Mouse (Mus musculus) heart, adult 2 months (tissue): ENCODE measurements around the gene Chid1. TPM values are rescaled to one million over a fixed set of nuclear protein-coding genes. Genes with fewer than 3 reads are reported as not detected.

ENCODE experiments used
- DNase-seq, 2 experiments: peaks; one replicate each; pipeline ENCODE4 v3.0.0; 2021
- H3K27ac ChIP-seq: fragments of 200-600 bp; 2 replicates; pipeline ENCODE4 v1.8.1; 2022
- H3K27me3 ChIP-seq: fragments of 200-500 bp; 2 replicates; pipeline ENCODE4 v1.6.1; 2012; ENCODE audit warnings: mild to moderate bottlenecking, low read length, inconsistent platforms, mixed read lengths; ENCODE audit not compliant: control insufficient read depth, insufficient read depth
- H3K36me3 ChIP-seq: fragments of 200-500 bp; 2 replicates; pipeline ENCODE4 v1.6.1; 2012; ENCODE audit warnings: low read length, inconsistent platforms; ENCODE audit not compliant: control insufficient read depth, insufficient read depth
- H3K4me1 ChIP-seq: fragments of 200-500 bp; 2 replicates; pipeline ENCODE4 v1.6.1; 2011; ENCODE audit warnings: low read length; ENCODE audit not compliant: control insufficient read depth, insufficient read depth
- H3K4me3 ChIP-seq: fragments of 200-600 bp; 2 replicates; pipeline ENCODE4 v1.8.1; 2022
- H3K79me2 ChIP-seq: fragments of 200-500 bp; replicated peaks from 2 replicates; pipeline ENCODE4 v1.6.1; 2012; ENCODE audit warnings: mild to moderate bottlenecking, inconsistent platforms, low read length, moderate library complexity, mixed read lengths; ENCODE audit not compliant: control insufficient read depth, insufficient read depth
- H3K9ac ChIP-seq: fragments of 200-500 bp; 2 replicates; pipeline ENCODE4 v1.6.1; 2012; ENCODE audit warnings: low read depth, mild to moderate bottlenecking, control low read depth, inconsistent platforms, low read length, mixed read lengths
- CTCF ChIP-seq: fragments of 200-600 bp; IDR thresholded peaks from 2 replicates; pipeline ENCODE4 v1.8.1; 2022; ENCODE audit warnings: antibody characterized with exemption, mild to moderate bottlenecking, moderate library complexity
- EP300 ChIP-seq: fragments of 200-500 bp; IDR thresholded peaks from 2 replicates; pipeline ENCODE4 v1.6.1; 2011; ENCODE audit warnings: low read depth, low read length, control low read depth; ENCODE audit not compliant: insufficient read depth
- POLR2A ChIP-seq: fragments of 200-500 bp; IDR thresholded peaks from 2 replicates; pipeline ENCODE4 v1.6.1; 2011; ENCODE audit warnings: mild to moderate bottlenecking, low read depth, low read length, control low read depth; ENCODE audit not compliant: insufficient read depth
- WGBS: fragments of 180-500 bp; shearing (Covaris S2); methylation state at CpG from one replicate; pipeline ENCODE4 v1.1.7; 2018; 5-methylcytosine and 5-hydroxymethylcytosine counted together
- intact Hi-C: fragments of 180-260 bp; cut with DNase I; formaldehyde crosslinking; loops from one replicate; pipeline ENCODE4 v1.15.1; 2025
- polyA plus RNA-seq: library from polyadenylated mRNA; depleted of rRNA; stranded (reverse); fragments of >200 nt; gene quantifications from 2 replicates; pipeline ENCODE4 v1.2.3, GENCODE M21; 2012
- total RNA-seq, 2 experiments: library from RNA; stranded (reverse); gene quantifications; 2 replicates each; pipeline ENCODE4 v1.2.3; 2021

Chid1 gene
- total and polyA plus RNA-seq, 3 experiments = 20.2 to 52.7 (median 45.9) TPM

- Histone ChIP-seq H3K79me2 (0 out of 2 replicates have a peak, but pooled peaks cover 2% of the 10 kb centered on the region), H3K4me1 (peaks cover 25% of the 10 kb centered on the region), H3K27ac (no peak overlapping the region), H3K4me3 (peak overlapping the region; percentile 48), H3K36me3 (no peaks in the 10 kb centered on the region), H3K9ac (peak overlapping the region; percentile 24; the same call in 1 of the 2 replicates), H3K27me3 (no peaks in the 10 kb centered on the region)
- intact Hi-C loops = loop anchor here (5.0 kb wide), 1 partner anchor 130 kb away; no protein-coding TSS in a partner anchor
- no peak for TF ChIP-seq POLR2A
- TF ChIP-seq EP300 = no peak
- 42% methylated on average over 11 of the region's 11 CpGs for WGBS
- DNase-seq = no peak
Observed at GRCm38 (mm10) chr7:141482531-141483024, 57.1 kb downstream of the Chid1 start.

DNA sequence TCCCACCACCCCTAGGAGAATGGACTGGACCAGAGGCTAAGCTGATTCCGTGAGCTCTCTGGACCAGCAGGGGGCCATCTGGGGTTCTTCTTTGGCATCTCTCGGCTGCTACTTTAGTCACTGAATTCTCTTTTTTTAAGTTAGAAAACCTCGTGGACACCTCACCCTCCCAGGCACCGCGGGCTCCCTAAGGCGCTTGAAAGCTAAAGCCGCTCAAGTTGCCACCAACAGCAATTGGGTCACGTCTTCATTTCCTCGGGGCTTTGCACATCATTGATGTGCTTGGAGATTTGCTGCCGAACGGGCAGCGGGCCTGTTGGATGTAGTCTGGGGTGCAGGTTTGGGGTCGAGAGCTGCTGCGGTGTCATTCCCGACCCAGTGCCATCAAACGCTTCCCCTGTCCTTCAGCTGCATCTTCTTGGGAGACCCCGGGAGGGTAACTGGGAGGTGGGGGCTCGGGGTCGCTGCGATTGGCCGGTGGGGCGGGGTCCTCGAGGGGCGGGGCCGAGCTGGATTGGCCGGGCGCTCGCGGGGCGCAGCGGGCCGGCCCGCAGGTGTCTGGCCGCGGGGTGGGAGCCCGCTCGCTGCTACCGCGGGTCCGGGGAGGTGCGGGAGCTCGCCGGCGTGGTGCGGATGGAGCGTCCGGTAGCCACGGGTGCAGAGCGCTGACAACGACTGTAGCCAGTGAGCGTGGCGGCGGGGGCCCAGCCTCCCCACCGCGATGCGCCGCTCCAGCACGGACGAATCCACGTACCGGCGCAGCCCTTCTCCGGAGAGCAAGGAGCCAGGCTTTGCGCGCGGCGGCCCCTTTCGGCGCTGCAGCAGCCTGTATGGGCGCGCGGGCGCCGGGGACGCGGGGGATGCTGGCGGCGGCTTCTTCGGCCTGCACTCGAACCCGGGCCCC is 57.9 kb downstream of the Chid1 start:
- Histone ChIP-seq H3K36me3 (no peaks in the 10 kb centered on the region), H3K4me3 (peak overlapping the region; percentile 48), H3K4me1 (peaks cover 31% of the 10 kb centered on the region), H3K27ac (no peak overlapping the region; the same call in 1 of the 2 replicates), H3K27me3 (no peaks in the 10 kb centered on the region), H3K9ac (peak overlapping the region; percentile 66), H3K79me2 (0 out of 2 replicates have a peak, but pooled peaks cover 2% of the 10 kb centered on the region)
- intact Hi-C loops = loop anchor here (1.0 to 5.0 kb wide), 2 partner anchors 44 to 131 kb away; no protein-coding TSS in a partner anchor
- peak; percentile 60 to 67 for DNase-seq
- 5% methylated on average over 76 of the region's 81 CpGs for WGBS
- TF ChIP-seq CTCF (peak; percentile 69), EP300 (no peak), POLR2A (no peak)

DNA sequence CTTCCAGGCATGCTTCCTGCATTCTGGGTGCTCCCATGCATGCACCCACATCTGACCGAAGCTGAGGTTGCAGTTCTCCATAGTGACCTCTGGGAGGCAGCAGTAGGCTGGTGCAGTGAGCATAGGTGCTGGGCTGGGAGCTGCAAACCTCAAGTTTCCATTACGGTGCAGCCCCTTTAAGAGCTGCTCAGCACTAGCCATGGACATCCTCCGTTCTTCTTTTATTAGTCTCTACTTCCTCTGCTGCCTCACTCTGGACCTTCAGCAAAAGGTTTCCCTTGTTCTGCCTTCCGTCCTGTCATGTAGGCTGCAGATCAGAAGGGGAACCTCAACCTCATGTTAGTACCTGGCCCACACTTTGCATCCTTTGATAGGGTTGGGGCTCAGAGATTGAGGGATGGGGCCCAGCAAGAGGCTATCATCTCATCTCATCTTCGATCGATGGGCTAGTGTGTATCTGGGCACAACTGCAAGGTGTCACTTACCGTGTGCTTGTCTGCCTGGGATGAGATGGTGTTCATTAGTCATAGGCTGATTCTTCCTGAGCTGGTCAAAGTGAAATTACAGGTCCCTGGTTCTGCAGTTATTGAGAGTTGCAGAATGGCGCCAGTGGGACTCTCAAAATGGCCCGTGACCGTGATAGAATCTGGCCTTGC is 58.7 kb downstream of the Chid1 start:
- Histone ChIP-seq H3K36me3 (no peaks in the 10 kb centered on the region), H3K4me1 (peaks cover 31% of the 10 kb centered on the region), H3K79me2 (0 out of 2 replicates have a peak, but pooled peaks cover 2% of the 10 kb centered on the region), H3K4me3 (peak overlapping the region; percentile 48; the same call in 1 of the 2 replicates), H3K27ac (no peak overlapping the region; the same call in 1 of the 2 replicates), H3K27me3 (no peaks in the 10 kb centered on the region), H3K9ac (no peak overlapping the region)
- 12% methylated on average over 10 of the region's 10 CpGs for WGBS
- TF ChIP-seq EP300 = peak; percentile 98
- no peak; the same call in 1 of the 2 replicates for TF ChIP-seq POLR2A
- peak; percentile 96 for TF ChIP-seq CTCF
- intact Hi-C loops = loop anchor here (1.0 to 5.0 kb wide), 3 partner anchors 44 to 185 kb away; no protein-coding TSS in a partner anchor
- peak; percentile 73 to 75 for DNase-seq

- peak in 1 of 2 experiments; percentile 44 for DNase-seq
- Histone ChIP-seq H3K4me1 (peaks cover 28% of the 10 kb centered on the region), H3K27ac (peak overlapping the region; percentile 91), H3K36me3 (no peaks in the 10 kb centered on the region), H3K79me2 (peaks cover 2% of the 10 kb centered on the region; the same call in 1 of the 2 replicates), H3K9ac (peak overlapping the region; percentile 26; the same call in 1 of the 2 replicates), H3K27me3 (no peaks in the 10 kb centered on the region), H3K4me3 (no peak overlapping the region)
- intact Hi-C loops = no loop called here
- TF ChIP-seq CTCF = no peak
- no peak for TF ChIP-seq POLR2A
- WGBS = 43% methylated on average over 5 of the region's 5 CpGs
Observed at GRCm38 (mm10) chr7:141478270-141478748, 61.3 kb downstream of the Chid1 start.

- 38% methylated on average over 4 of the region's 4 CpGs for WGBS
- H3K9ac ChIP-seq = peak overlapping the region; percentile 81
- peaks cover 27% of the 10 kb centered on the region for H3K4me1 ChIP-seq
Observed at GRCm38 (mm10) chr7:141477578-141478269, 61.9 kb downstream of the Chid1 start.

More at GRCm38 (mm10) chr7:141477578-141478269, 61.9 kb downstream of the Chid1 start:
- no peak for DNase-seq
- peak overlapping the region; percentile 91 for H3K27ac ChIP-seq
- peak overlapping the region; percentile 11; the same call in 1 of the 2 replicates for H3K4me3 ChIP-seq
- no peaks in the 10 kb centered on the region for H3K27me3 ChIP-seq
- peaks cover 2% of the 10 kb centered on the region; the same call in 1 of the 2 replicates for H3K79me2 ChIP-seq
- TF ChIP-seq EP300 = no peak
- no peak for TF ChIP-seq CTCF
- no peak for TF ChIP-seq POLR2A
- no peaks in the 10 kb centered on the region for H3K36me3 ChIP-seq
- intact Hi-C loops = no loop called here
